Comparison of ENCODE assay signal across 24 mouse cellular contexts in the genomic region with DNA sequence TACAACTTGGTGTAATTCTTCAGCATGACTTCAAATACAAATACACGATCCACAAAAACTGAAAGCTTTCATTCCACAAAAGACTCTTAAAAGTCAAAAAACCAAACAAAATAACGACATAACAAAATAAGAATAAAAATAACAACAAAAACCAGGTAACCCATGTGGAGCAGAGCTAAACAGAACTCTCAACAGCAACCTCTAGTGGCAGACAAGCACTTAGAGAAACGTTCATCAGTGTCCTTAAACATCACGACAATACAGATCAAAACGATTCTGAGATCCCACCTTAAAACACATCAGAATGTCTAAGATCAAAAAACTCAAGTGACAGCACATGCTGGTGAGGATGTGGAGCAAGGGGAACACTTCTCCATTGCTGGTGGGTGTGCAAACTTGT. TPM values are rescaled to one million over a fixed set of nuclear protein-coding genes. Genes with fewer than 3 reads are reported as not detected.
DNase-seq lines count a peak whose midpoint lies in the region; ATAC-seq and TF ChIP-seq lines count a peak whose summit lies in the region.
"Had no signal": no experiment of that assay in that cellular context is flagged by ENCODE, and none has a peak within 500 bp of the region (broad histone marks: within the 10 kb centered on the region; RNA-seq: fewer than 3 reads in every experiment).

No protein-coding gene starts in this region.

- H3K4me1 ChIP-seq in heart, postnatal 0 days (ENCODE audit: control insufficient read depth, insufficient read depth): peaks cover 5% of the 10 kb centered on the region; the same call in 1 of the 2 replicates
- no peaks in the 10 kb centered on the region for H3K4me1 ChIP-seq in midbrain, postnatal 0 days (ENCODE audit: insufficient read depth, low read length)
- no peaks in the 10 kb centered on the region for H3K4me1 ChIP-seq in midbrain, embryonic 15.5 days
- H3K4me1 ChIP-seq: neural tube, embryonic 12.5 days had no signal

- no peaks in the 10 kb centered on the region for H3K27me3 ChIP-seq in heart, postnatal 0 days (ENCODE audit: control insufficient read depth, insufficient read depth, low read length)
- no peaks in the 10 kb centered on the region for H3K27me3 ChIP-seq in midbrain, postnatal 0 days (ENCODE audit: insufficient read depth, low read length)
- H3K27me3 ChIP-seq in midbrain, embryonic 15.5 days (replicated peaks): no peaks in the 10 kb centered on the region
- H3K27me3 ChIP-seq: heart, embryonic 12.5 days; megakaryocyte, embryonic 14.5 days; neural tube, embryonic 12.5 days had no signal

- H3K4me3 ChIP-seq in heart, postnatal 0 days (ENCODE audit: low read depth, low read length): no peak overlapping the region
- H3K4me3 ChIP-seq in midbrain, postnatal 0 days (ENCODE audit: low read depth, low read length): no peak overlapping the region
- H3K4me3 ChIP-seq in midbrain, embryonic 15.5 days: no peak overlapping the region
- H3K4me3 ChIP-seq: heart, embryonic 12.5 days; megakaryocyte, embryonic 14.5 days; neural tube, embryonic 12.5 days had no signal

- H3K4me2 ChIP-seq in heart, postnatal 0 days (ENCODE audit: low read depth, low read length): no peak overlapping the region
- no peak overlapping the region for H3K4me2 ChIP-seq in midbrain, postnatal 0 days (ENCODE audit: low read depth, low read length, poor library complexity, severe bottlenecking)
- no peak overlapping the region for H3K4me2 ChIP-seq in midbrain, embryonic 15.5 days
- H3K4me2 ChIP-seq: heart, embryonic 12.5 days; neural tube, embryonic 12.5 days had no signal

- peak; percentile 22 for TF ChIP-seq CTCF in heart, postnatal 0 days (IDR thresholded peaks at IDR 0.05; ENCODE audit: low read depth)
- peak; percentile 41 for TF ChIP-seq CTCF in midbrain, postnatal 0 days (IDR thresholded peaks at IDR 0.05)

- WGBS in heart, postnatal 0 days: 70% methylated on average over 5 of the region's 5 CpGs
- 79% methylated on average over 5 of the region's 5 CpGs for WGBS in midbrain, postnatal 0 days
- WGBS in midbrain, embryonic 15.5 days: 81% methylated on average over 5 of the region's 5 CpGs

- no peaks in the 10 kb centered on the region for H3K9me3 ChIP-seq in heart, postnatal 0 days (replicated peaks; ENCODE audit: control insufficient read depth, low read length)
- H3K9me3 ChIP-seq in midbrain, postnatal 0 days (ENCODE audit: low read length): no peaks in the 10 kb centered on the region
- H3K9me3 ChIP-seq in midbrain, embryonic 15.5 days: no peaks in the 10 kb centered on the region
- H3K9me3 ChIP-seq: heart, embryonic 12.5 days; megakaryocyte, embryonic 14.5 days; neural tube, embryonic 12.5 days had no signal

- H3K36me3 ChIP-seq in heart, postnatal 0 days (replicated peaks; ENCODE audit: control insufficient read depth, insufficient read depth, low read length): no peaks in the 10 kb centered on the region
- H3K36me3 ChIP-seq in midbrain, postnatal 0 days (ENCODE audit: insufficient read depth, low read length): no peaks in the 10 kb centered on the region
- H3K36me3 ChIP-seq in midbrain, embryonic 15.5 days (replicated peaks): no peaks in the 10 kb centered on the region
- H3K36me3 ChIP-seq: heart, embryonic 12.5 days; neural tube, embryonic 12.5 days had no signal

- no peak overlapping the region for H3K9ac ChIP-seq in heart, postnatal 0 days (replicated peaks; ENCODE audit: low read depth, low read length)
- no peak overlapping the region for H3K9ac ChIP-seq in midbrain, postnatal 0 days (replicated peaks; ENCODE audit: low read length, poor library complexity, severe bottlenecking)
- H3K9ac ChIP-seq in midbrain, embryonic 15.5 days: no peak overlapping the region
- H3K9ac ChIP-seq: heart, embryonic 12.5 days; neural tube, embryonic 12.5 days had no signal

- no peak for ATAC-seq in heart, postnatal 0 days (ENCODE audit: insufficient read depth, low read depth)
- ATAC-seq in midbrain, postnatal 0 days (ENCODE audit: low FRiP score): no peak
- ATAC-seq in midbrain, embryonic 15.5 days (replicated peaks): no peak
- ATAC-seq: hindbrain, embryonic 16.5 days had no signal

- H3K27ac ChIP-seq in heart, postnatal 0 days (ENCODE audit: low read depth): no peak overlapping the region
- no peak overlapping the region for H3K27ac ChIP-seq in midbrain, postnatal 0 days (ENCODE audit: low read depth, low read length)
- H3K27ac ChIP-seq in midbrain, embryonic 15.5 days: no peak overlapping the region
- H3K27ac ChIP-seq: neural tube, embryonic 12.5 days had no signal

- no peak for TF ChIP-seq EP300 in heart, postnatal 0 days (IDR thresholded peaks at IDR 0.05; ENCODE audit: low read depth)

- no peak for DNase-seq in heart, postnatal 0 days (ENCODE audit: low spot score)
- no peak for DNase-seq in heart, adult 9 months (ENCODE audit: low spot score in 2 of 2)
- DNase-seq in midbrain, postnatal 0 days (ENCODE audit: low spot score): no peak
- DNase-seq in induced T-regulatory cell, adult 2 months (ENCODE audit: low read depth): peak; percentile 35
- DNase-seq in frontal cortex, postnatal 10 days (ENCODE audit: low spot score in 2 of 2): no peak
- DNase-seq in spleen, adult 18-20 months: no peak
- DNase-seq: adrenal gland, postnatal 25 days; cerebellum, postnatal 10 days; gastrocnemius, postnatal 25 days; heart, postnatal 36 days; kidney, adult 9 months; layer of hippocampus, postnatal 36 days; left cerebral cortex, postnatal 4 days; thymus, postnatal 25 days had no signal

RNA-seq across cellular contexts. Expression of a gene that starts 17.5 kb away (rescaled TPM):
- total RNA-seq in heart, postnatal 0 days (2014; rRNA removed; ENCODE audit: low replicate concordance): 25.0 and 29.3 TPM in 2 replicates
- 6.2 and 8.2 TPM in 2 replicates for polyA plus RNA-seq in heart, postnatal 0 days (2015; fragmentation: Nextera tagmentation; extraction: Ambion mirVana)
- total RNA-seq in midbrain, postnatal 0 days (2014; rRNA removed): 25.1 and 32.1 TPM in 2 replicates
- 8.1 and 11.6 TPM in 2 replicates for polyA plus RNA-seq in midbrain, postnatal 0 days (2015; fragmentation: Nextera tagmentation; extraction: Ambion mirVana)
- 15.0 and 16.8 TPM in 2 replicates for polyA plus RNA-seq in midbrain, embryonic 15.5 days (2015; fragmentation: Nextera tagmentation; extraction: Ambion mirVana)

RNA-seq across cellular contexts. Expression of a gene that starts 43.9 kb away (rescaled TPM):
- not detected in 2 replicates for total RNA-seq in heart, postnatal 0 days (2014; rRNA removed; ENCODE audit: low replicate concordance)
- polyA plus RNA-seq in heart, postnatal 0 days (2015; fragmentation: Nextera tagmentation; extraction: Ambion mirVana): not detected in 2 replicates
- not detected in 2 replicates for total RNA-seq in midbrain, postnatal 0 days (2014; rRNA removed)
- polyA plus RNA-seq in midbrain, postnatal 0 days (2015; fragmentation: Nextera tagmentation; extraction: Ambion mirVana): not detected in 2 replicates
- polyA plus RNA-seq in midbrain, embryonic 15.5 days (2015; fragmentation: Nextera tagmentation; extraction: Ambion mirVana): not detected in 2 replicates
- total RNA-seq: adrenal gland, postnatal 25 days; gastrocnemius, postnatal 25 days; heart, postnatal 36 days; layer of hippocampus, postnatal 36 days; left cerebral cortex, postnatal 4 days; liver, adult 2 months had no signal
- polyA plus RNA-seq: C2C12; embryonic facial prominence, embryonic 14.5 days; heart, embryonic 12.5 days; hindbrain, embryonic 16.5 days; large intestine, adult 2 months; liver, adult 2 months; lung, embryonic 16.5 days; neural tube, embryonic 12.5 days had no signal
